Mouse (Mus musculus): ENCODE results near the gene Mib2. TPM values are rescaled to one million over a fixed set of nuclear protein-coding genes. Genes with fewer than 3 reads are reported as not detected.
A peak's percentile ranks its signal among the peaks of the same experiment; 100 is the strongest.
"Not testable (repeated sequence)": the region's sequence is repeated elsewhere in the genome, so short reads cannot be mapped to it uniquely, and the experiment has no call there.

The Mib2 gene
- polyA plus RNA-seq, 1 experiment from 2014 or later: 34.3 TPM

- 1% methylated on average over 87 of the region's 92 CpGs for WGBS
- H3K4me3 ChIP-seq: peak overlapping the region; percentile 69
- peak; percentile 83 for ATAC-seq (ENCODE audit: low FRiP score, low read depth)
- H3K9ac ChIP-seq: peak overlapping the region; percentile 82
- H3K9me3 ChIP-seq: no peaks in the 10 kb centered on the region
- peaks cover 21% of the 10 kb centered on the region for H3K4me1 ChIP-seq
- no peaks in the 10 kb centered on the region for H3K36me3 ChIP-seq
- H3K27me3 ChIP-seq: peaks cover 12% of the 10 kb centered on the region; the same call in 1 of the 2 replicates
- peak overlapping the region; percentile 78; the same call in 1 of the 2 replicates for H3K27ac ChIP-seq
- H3K4me2 ChIP-seq (replicated peaks): peak overlapping the region; percentile 94
Measured at GRCm38 (mm10) chr4:155694482-155695401, 25.7 kb upstream of the Mib2 start.

DNA sequence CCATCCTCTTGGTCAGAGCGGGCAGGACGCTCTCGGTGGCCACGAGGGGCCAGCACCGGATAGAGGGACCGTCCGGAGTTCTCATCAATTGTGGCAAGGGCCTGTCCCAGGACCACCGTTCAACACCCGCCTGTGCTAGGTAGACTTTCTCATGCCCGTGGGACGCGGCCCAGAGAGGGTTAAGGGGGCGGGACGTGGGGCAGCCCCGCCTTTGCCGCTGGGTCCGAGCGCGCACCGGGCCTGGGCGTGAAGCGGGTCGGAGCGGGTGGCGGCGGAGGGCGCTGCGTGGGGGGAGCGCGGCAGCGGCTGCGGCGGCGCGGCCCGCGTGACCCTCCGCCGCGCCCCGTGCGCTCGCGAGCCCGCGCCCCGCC is 25.1 kb upstream of the Mib2 start, which contains the start of gene Fndc10:
Fndc10 (plus strand) TSS at position 232 of the 371 bp plus-strand sequence.
- Histone ChIP-seq H3K27ac (peak within 1 kb of the TSS; percentile 78; the same call in 1 of the 2 replicates), H3K4me3 (peak within 1 kb of the TSS; percentile 69), H3K9ac (peak within 1 kb of the TSS; percentile 82), H3K36me3 (no peaks in the 10 kb centered on the region), H3K4me2 (replicated peaks) (peak within 1 kb of the TSS; percentile 94), H3K27me3 (peaks cover 12% of the 10 kb centered on the region; the same call in 1 of the 2 replicates), H3K9me3 (no peaks in the 10 kb centered on the region), H3K4me1 (peaks cover 21% of the 10 kb centered on the region)
- WGBS: under 1% methylated on average over 23 of the region's 47 CpGs
- peak; percentile 87 for ATAC-seq (ENCODE audit: low FRiP score, low read depth)

DNA sequence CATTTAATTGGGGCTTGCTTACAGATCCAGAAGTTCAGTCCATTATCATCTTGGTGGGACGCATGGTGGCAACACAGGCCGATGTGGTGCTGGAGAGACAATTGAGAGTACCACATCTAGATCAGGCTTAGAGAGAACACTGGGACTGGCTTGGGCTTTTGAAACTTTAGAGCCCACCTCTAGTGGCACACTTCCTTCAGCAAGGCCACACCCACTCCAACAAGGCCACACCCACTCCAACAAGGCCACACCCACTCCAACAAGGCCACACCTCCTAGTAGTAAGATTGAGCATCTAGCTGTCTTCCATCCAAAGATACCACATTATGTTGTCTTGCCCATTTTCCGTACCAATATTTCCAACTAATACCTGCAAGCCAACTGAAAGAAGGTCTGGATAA is 23.4 kb upstream of the Mib2 start:
- no peaks in the 10 kb centered on the region for H3K36me3 ChIP-seq
- 96% methylated on average over 3 of the region's 3 CpGs for WGBS
- no peak for ATAC-seq (ENCODE audit: low FRiP score, low read depth)
- H3K4me2 ChIP-seq (replicated peaks): no peak overlapping the region
- no peak overlapping the region for H3K4me3 ChIP-seq
- no peak overlapping the region for H3K9ac ChIP-seq
- H3K27me3 ChIP-seq: peaks cover 12% of the 10 kb centered on the region; the same call in 1 of the 2 replicates
- H3K27ac ChIP-seq: no peak overlapping the region
- peaks cover 21% of the 10 kb centered on the region for H3K4me1 ChIP-seq
- H3K9me3 ChIP-seq: no peaks in the 10 kb centered on the region

GRCm38 (mm10) chr4:155690571-155691375 is 21.8 kb upstream of the Mib2 start:
- Histone ChIP-seq H3K9me3 (no peaks in the 10 kb centered on the region), H3K4me1 (peaks cover 9% of the 10 kb centered on the region), H3K27me3 (peaks cover 8% of the 10 kb centered on the region; the same call in 1 of the 2 replicates), H3K4me3 (no peak overlapping the region), H3K9ac (no peak overlapping the region), H3K4me2 (replicated peaks) (no peak overlapping the region), H3K27ac (no peak overlapping the region), H3K36me3 (no peaks in the 10 kb centered on the region)
- WGBS: 79% methylated on average over 12 of the region's 12 CpGs
- no peak for ATAC-seq (ENCODE audit: low FRiP score, low read depth)

DNA sequence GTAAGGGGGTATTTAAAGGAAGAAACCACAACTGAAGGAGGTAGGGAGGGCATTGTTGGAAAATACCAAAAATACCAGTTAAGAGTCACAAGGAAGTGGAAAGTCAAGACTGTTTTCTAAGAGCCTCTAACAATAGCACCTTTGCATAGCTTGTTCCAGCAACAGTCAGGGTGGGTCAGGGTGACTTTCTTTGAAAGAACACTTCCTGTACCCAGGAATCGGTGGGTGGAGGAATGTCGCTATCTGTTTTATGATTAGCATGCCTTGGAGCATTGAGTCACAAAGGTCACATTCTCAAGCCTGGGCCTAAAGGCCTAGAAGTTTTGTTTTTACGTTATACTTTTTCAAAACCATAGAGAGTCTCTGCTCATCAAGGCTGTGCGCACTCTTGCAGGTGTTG is 18.8 kb upstream of the Mib2 start:
- not testable (repeated sequence) for H3K4me3 ChIP-seq; H3K27me3 ChIP-seq; H3K27ac ChIP-seq; H3K9ac ChIP-seq; H3K9me3 ChIP-seq; ATAC-seq (ENCODE audit: low FRiP score, low read depth); H3K4me1 ChIP-seq; H3K4me2 ChIP-seq (replicated peaks); H3K36me3 ChIP-seq
- WGBS: 85% methylated on average over 4 of the region's 4 CpGs

GRCm38 (mm10) chr4:155683670-155684277 is 14.8 kb upstream of the Mib2 start:
- H3K36me3 ChIP-seq; H3K27ac ChIP-seq; H3K4me3 ChIP-seq; H3K27me3 ChIP-seq; H3K4me1 ChIP-seq; H3K4me2 ChIP-seq (replicated peaks); H3K9me3 ChIP-seq; ATAC-seq (ENCODE audit: low FRiP score, low read depth); H3K9ac ChIP-seq: not testable (repeated sequence)
- WGBS: 87% methylated on average over 16 of the region's 19 CpGs

- no peak overlapping the region for H3K4me2 ChIP-seq (replicated peaks)
- no peaks in the 10 kb centered on the region for H3K9me3 ChIP-seq
- no peaks in the 10 kb centered on the region for H3K27me3 ChIP-seq
- no peak for ATAC-seq (ENCODE audit: low FRiP score, low read depth)
- H3K4me1 ChIP-seq: no peaks in the 10 kb centered on the region
- H3K27ac ChIP-seq: no peak overlapping the region
- H3K4me3 ChIP-seq: no peak overlapping the region
- WGBS: 83% methylated on average over 2 of the region's 2 CpGs
- no peak overlapping the region for H3K9ac ChIP-seq
- no peaks in the 10 kb centered on the region for H3K36me3 ChIP-seq
Measured at GRCm38 (mm10) chr4:155675991-155676390, 7.0 kb upstream of the Mib2 start.

- WGBS: 64% methylated on average over 2 of the region's 2 CpGs
- Histone ChIP-seq H3K27ac (no peak overlapping the region), H3K27me3 (no peaks in the 10 kb centered on the region), H3K36me3 (no peaks in the 10 kb centered on the region), H3K4me2 (replicated peaks) (no peak overlapping the region), H3K9me3 (no peaks in the 10 kb centered on the region), H3K4me3 (no peak overlapping the region), H3K9ac (no peak overlapping the region), H3K4me1 (peaks cover 11% of the 10 kb centered on the region)
- ATAC-seq (ENCODE audit: low FRiP score, low read depth): no peak
Measured at GRCm38 (mm10) chr4:155672082-155672481, 3.1 kb upstream of the Mib2 start.

- 70% methylated on average over 4 of the region's 4 CpGs for WGBS
- not testable (repeated sequence) for H3K27ac ChIP-seq; H3K4me2 ChIP-seq (replicated peaks); H3K9ac ChIP-seq; H3K36me3 ChIP-seq; H3K4me3 ChIP-seq; H3K9me3 ChIP-seq; ATAC-seq (ENCODE audit: low FRiP score, low read depth); H3K27me3 ChIP-seq
- peaks cover 11% of the 10 kb centered on the region for H3K4me1 ChIP-seq
Measured at GRCm38 (mm10) chr4:155670236-155670635, 1.2 kb upstream of the Mib2 start.

DNA sequence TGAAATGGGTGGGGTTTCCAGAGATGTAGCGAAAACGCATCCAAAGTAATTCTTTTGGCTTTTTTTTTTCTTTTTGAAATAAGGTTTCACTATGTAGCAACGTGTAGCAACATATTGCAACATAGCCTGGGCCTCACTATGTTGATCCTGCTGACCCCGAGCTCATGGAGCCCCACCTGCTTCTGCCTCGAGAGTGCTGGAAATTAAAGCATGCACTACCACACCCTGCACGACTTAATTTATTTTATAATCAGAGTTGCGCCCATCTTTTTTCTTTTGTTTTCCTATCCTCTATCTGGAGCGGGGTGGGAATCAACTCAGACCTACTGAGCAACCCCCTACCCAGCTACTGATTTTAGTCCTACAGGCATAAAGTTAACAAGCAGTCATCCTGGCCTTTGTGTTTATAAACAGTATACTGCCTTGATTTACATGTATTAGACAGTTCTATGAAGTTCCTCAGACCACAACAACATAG is 639 bp upstream of the Mib2 start:
- WGBS: 2% methylated on average over 8 of the region's 8 CpGs
- ATAC-seq (ENCODE audit: low FRiP score, low read depth): peak; percentile 9; the same call in 1 of the 2 replicates
- no peak overlapping the region for H3K27ac ChIP-seq
- peak overlapping the region; percentile 50 for H3K9ac ChIP-seq
- peak overlapping the region; percentile 91 for H3K4me2 ChIP-seq (replicated peaks)
- no peaks in the 10 kb centered on the region for H3K9me3 ChIP-seq
- no peaks in the 10 kb centered on the region for H3K27me3 ChIP-seq
- peaks cover 11% of the 10 kb centered on the region for H3K4me1 ChIP-seq
- peaks cover 13% of the 10 kb centered on the region for H3K36me3 ChIP-seq
- peak overlapping the region; percentile 83 for H3K4me3 ChIP-seq

DNA sequence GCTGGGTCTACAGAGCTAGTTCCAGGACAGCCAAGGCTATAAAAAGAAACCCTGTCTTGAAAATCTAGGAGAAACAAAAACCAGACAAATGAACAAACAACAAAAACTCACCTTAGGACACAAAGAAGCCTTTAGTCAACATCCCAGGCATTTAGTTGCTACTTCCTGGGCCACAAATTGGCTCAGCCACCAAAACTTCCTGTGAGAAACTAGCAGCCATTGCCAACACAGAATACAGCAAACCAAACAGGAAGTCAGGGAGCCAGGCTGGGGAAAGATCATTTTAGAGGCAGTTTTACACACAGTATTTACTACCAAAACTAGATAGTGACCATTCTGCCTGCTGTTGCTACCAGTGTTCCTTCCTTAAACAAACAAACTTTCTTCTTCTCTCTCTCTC is 2.1 kb downstream of the Mib2 start:
- Histone ChIP-seq H3K4me3 (no peak overlapping the region), H3K4me2 (replicated peaks) (no peak overlapping the region), H3K36me3 (peaks cover 30% of the 10 kb centered on the region), H3K27ac (no peak overlapping the region), H3K9ac (no peak overlapping the region), H3K9me3 (no peaks in the 10 kb centered on the region), H3K27me3 (no peaks in the 10 kb centered on the region), H3K4me1 (peaks cover 11% of the 10 kb centered on the region)
- no peak for ATAC-seq (ENCODE audit: low FRiP score, low read depth)

GRCm38 (mm10) chr4:155660641-155661040 is 8.4 kb downstream of the Mib2 start:
- H3K4me3 ChIP-seq: no peak overlapping the region
- peaks cover 11% of the 10 kb centered on the region for H3K27me3 ChIP-seq
- no peak overlapping the region for H3K9ac ChIP-seq
- peaks cover 80% of the 10 kb centered on the region for H3K36me3 ChIP-seq
- H3K4me1 ChIP-seq: no peaks in the 10 kb centered on the region
- H3K9me3 ChIP-seq: no peaks in the 10 kb centered on the region
- no peak overlapping the region for H3K4me2 ChIP-seq (replicated peaks)
- WGBS: 90% methylated on average over 12 of the region's 12 CpGs
- ATAC-seq (ENCODE audit: low FRiP score, low read depth): no peak
- H3K27ac ChIP-seq: no peak overlapping the region
